Mouse (Mus musculus) liver, postnatal 0 days (tissue): ENCODE measurements at regions not wholly inside any gene's neighbourhood (a gene's known extent, or its start where the extent isn't known, plus 50 kb on each side); places are given as distances from the start of the nearest gene placed in this dataset.

ENCODE experiments used
- CTCF ChIP-seq: sonication (generic); IDR thresholded peaks from 2 replicates; pipeline ENCODE4 v1.5.1; 2016; ENCODE audit warnings: antibody characterized with exemption, low read depth
- EP300 ChIP-seq: IDR thresholded peaks from 2 replicates; pipeline ENCODE4 v1.6.1; 2016; ENCODE audit warnings: antibody characterized with exemption, low read depth, mild to moderate bottlenecking

DNA sequence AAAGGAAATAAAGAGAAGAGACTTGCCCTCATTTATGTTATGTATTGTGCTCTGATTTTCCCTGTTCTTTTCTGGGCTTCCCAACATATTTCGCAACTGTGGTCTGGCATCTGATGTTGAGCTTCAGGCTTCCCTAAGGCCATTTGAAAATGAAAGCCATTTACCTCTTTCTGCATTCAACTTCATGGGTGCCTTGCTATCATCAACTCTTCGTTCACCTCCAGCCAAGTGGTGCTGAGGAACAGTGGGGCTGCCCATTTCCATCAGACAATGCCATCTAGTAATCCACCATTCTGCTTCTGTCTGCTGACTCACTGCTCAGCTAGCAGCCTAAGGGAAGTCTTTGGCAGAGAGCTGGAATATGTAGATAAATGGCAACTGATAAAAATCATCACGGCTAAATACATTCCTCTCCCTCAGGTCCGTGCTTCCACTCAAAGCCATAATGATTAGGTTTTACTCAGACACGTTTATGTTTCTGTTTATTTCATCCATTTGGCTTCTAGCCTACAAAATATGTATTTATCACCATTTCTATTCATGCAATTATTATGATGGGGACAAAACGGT lies 394.4 kb upstream of the Syt1 start:
- TF ChIP-seq CTCF, result no peak
- TF ChIP-seq EP300, result no peak
